Mouse (Mus musculus): ENCODE measurements around the gene Gm16513.
"Not testable (repeated sequence)": the region's sequence is repeated elsewhere in the genome, so short reads cannot be mapped to it uniquely, and the experiment has no call there.

The Gm16513 gene

GRCm38 (mm10) chr5:95182324-95182723 lies at the start of gene Gm16513:
Gm16513 (plus strand) TSS chr5:95182624.
- DNase-seq (ENCODE audit: low spot score) = not testable (repeated sequence)

Measured in testis, postnatal 14 days (tissue).